In genomic region chr15:32240159-32240558, GRCm38 (mm10) we compare ENCODE assay signal across 34 mouse cellular contexts. TPM values are rescaled to one million over a fixed set of nuclear protein-coding genes. Genes with fewer than 3 reads are reported as not detected.
"Had no signal": no experiment of that assay in that cellular context is flagged by ENCODE, and none has a peak within 500 bp of the region (broad histone marks: within the 10 kb centered on the region; RNA-seq: fewer than 3 reads in every experiment).

No protein-coding gene starts in this region.

- H3K4me2 ChIP-seq: heart, embryonic 12.5 days; heart, embryonic 13.5 days; heart, embryonic 15.5 days; hindbrain, embryonic 12.5 days; hindbrain, embryonic 13.5 days; hindbrain, embryonic 14.5 days; hindbrain, embryonic 15.5 days; intestine, embryonic 15.5 days; kidney, embryonic 15.5 days had no signal

- DNase-seq: heart, postnatal 10 days; heart, postnatal 14 days; heart, postnatal 36 days; heart, postnatal 4 days; kidney, adult 11 months; kidney, adult 18-20 months; kidney, adult 8-10 months; kidney, adult 9 months; kidney, postnatal 10 days; kidney, postnatal 14 days; kidney, postnatal 25 days; kidney, postnatal 36 days; kidney, postnatal 4 days; layer of hippocampus, adult 9-11 months; layer of hippocampus, postnatal 36 days had no signal

- H3K36me3 ChIP-seq: hindbrain, embryonic 10.5 days; hindbrain, embryonic 12.5 days; hindbrain, embryonic 13.5 days; hindbrain, embryonic 15.5 days; intestine, embryonic 15.5 days had no signal

- ATAC-seq: hindbrain, embryonic 16.5 days; hindbrain, postnatal 0 days; inflammation-experienced regulatory T-cells, adult 6 months; intestine, embryonic 15.5 days; intestine, embryonic 16.5 days; intestine, postnatal 0 days had no signal

- H3K9ac ChIP-seq: heart, embryonic 12.5 days; heart, embryonic 13.5 days; heart, embryonic 15.5 days; hindbrain, embryonic 12.5 days; hindbrain, embryonic 13.5 days; hindbrain, embryonic 14.5 days; hindbrain, embryonic 15.5 days; intestine, embryonic 15.5 days; kidney, embryonic 15.5 days had no signal

- H3K4me3 ChIP-seq: heart, embryonic 12.5 days; heart, embryonic 13.5 days; heart, embryonic 15.5 days; hindbrain, embryonic 10.5 days; hindbrain, embryonic 12.5 days; hindbrain, embryonic 13.5 days; hindbrain, embryonic 15.5 days; intestine, embryonic 15.5 days; kidney, embryonic 15.5 days; layer of hippocampus, adult 2 months; left cerebral cortex, adult 2 months had no signal

- H3K27me3 ChIP-seq: heart, embryonic 12.5 days; heart, embryonic 13.5 days; heart, embryonic 15.5 days; hindbrain, embryonic 12.5 days; hindbrain, embryonic 13.5 days; hindbrain, embryonic 15.5 days; intestine, embryonic 15.5 days; kidney, embryonic 15.5 days had no signal

- H3K27ac ChIP-seq: heart, embryonic 13.5 days; heart, embryonic 15.5 days; hindbrain, embryonic 10.5 days; hindbrain, embryonic 12.5 days; hindbrain, embryonic 13.5 days; hindbrain, embryonic 14.5 days; hindbrain, embryonic 15.5 days; hindbrain, postnatal 0 days; intestine, embryonic 15.5 days; kidney, embryonic 15.5 days; kidney, postnatal 0 days; layer of hippocampus, adult 2 months; left cerebral cortex, adult 2 months had no signal

- H3K4me1 ChIP-seq: intestine, embryonic 15.5 days had no signal

- H3K9me3 ChIP-seq: heart, embryonic 12.5 days; heart, embryonic 13.5 days; heart, embryonic 15.5 days; hindbrain, embryonic 10.5 days; hindbrain, embryonic 12.5 days; hindbrain, embryonic 13.5 days; hindbrain, embryonic 15.5 days; intestine, embryonic 15.5 days; kidney, embryonic 15.5 days had no signal

RNA-seq across cellular contexts. Expression of gene Sema5a, which starts 4.5 kb away (rescaled TPM):
- total RNA-seq: hematopoietic stem cell, adult 5-6 weeks had no signal
- polyA plus RNA-seq: inflammation-experienced regulatory T-cells, adult 6 months had no signal
